In the genomic region with DNA sequence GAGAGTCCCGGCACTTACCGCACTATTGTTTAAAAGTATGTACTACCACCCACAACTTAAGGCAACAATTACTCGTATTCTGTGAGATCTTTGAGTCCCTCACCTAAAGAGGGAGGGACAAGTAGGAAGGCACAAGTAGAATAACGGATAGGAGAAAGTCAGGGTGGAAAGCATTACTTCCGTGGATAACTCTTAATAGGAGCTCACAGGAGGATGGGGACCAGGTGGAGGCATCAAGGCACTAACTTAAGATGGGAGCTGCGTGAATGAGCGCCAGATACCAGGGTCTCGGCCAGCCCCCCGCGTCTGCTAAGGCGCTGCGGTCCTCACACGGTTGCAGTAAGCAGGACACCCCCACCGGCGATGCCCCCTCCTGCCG, we compare ENCODE assay signal across 8 mouse cellular contexts. TPM values are rescaled to one million over a fixed set of nuclear protein-coding genes. Genes with fewer than 3 reads are reported as not detected.
DNase-seq lines count a peak whose midpoint lies in the region; ATAC-seq lines count a peak whose summit lies in the region.

No protein-coding gene starts in this region.

- ATAC-seq in heart, embryonic 15.5 days (replicated peaks; ENCODE audit: insufficient number of reproducible peaks, insufficient read depth, low FRiP score, low read depth) = no peak
- ATAC-seq in hindbrain, embryonic 12.5 days (ENCODE audit: low FRiP score) = no peak; the same call in none of the 2 replicates
- ATAC-seq in midbrain, embryonic 12.5 days (ENCODE audit: low FRiP score, low read depth) = peak; percentile 67; the same call in 1 of the 2 replicates

- H3K4me1 ChIP-seq in heart, embryonic 15.5 days (replicated peaks) = peaks cover 34% of the 10 kb centered on the region
- peaks cover 25% of the 10 kb centered on the region for H3K4me1 ChIP-seq in hindbrain, embryonic 12.5 days
- peaks cover 24% of the 10 kb centered on the region for H3K4me1 ChIP-seq in midbrain, embryonic 12.5 days

- H3K4me3 ChIP-seq in heart, embryonic 15.5 days = peak overlapping the region; percentile 96
- H3K4me3 ChIP-seq in hindbrain, embryonic 12.5 days = peak overlapping the region; percentile 65
- peak overlapping the region; percentile 79 for H3K4me3 ChIP-seq in midbrain, embryonic 12.5 days

- no peaks in the 10 kb centered on the region for H3K27me3 ChIP-seq in heart, embryonic 15.5 days
- H3K27me3 ChIP-seq in hindbrain, embryonic 12.5 days = no peaks in the 10 kb centered on the region
- H3K27me3 ChIP-seq in midbrain, embryonic 12.5 days = no peaks in the 10 kb centered on the region

- WGBS in heart, embryonic 15.5 days = 0% methylated on average over 16 of the region's 16 CpGs
- WGBS in hindbrain, embryonic 12.5 days = 1% methylated on average over 14 of the region's 16 CpGs
- WGBS in midbrain, embryonic 12.5 days = 0% methylated on average over 16 of the region's 16 CpGs

- peak overlapping the region; percentile 100 for H3K27ac ChIP-seq in heart, embryonic 15.5 days
- peak overlapping the region; percentile 99 for H3K27ac ChIP-seq in hindbrain, embryonic 12.5 days
- H3K27ac ChIP-seq in midbrain, embryonic 12.5 days (replicated peaks) = peak overlapping the region; percentile 99

- peak overlapping the region; percentile 93 for H3K9ac ChIP-seq in heart, embryonic 15.5 days
- peak overlapping the region; percentile 88 for H3K9ac ChIP-seq in hindbrain, embryonic 12.5 days
- H3K9ac ChIP-seq in midbrain, embryonic 12.5 days (replicated peaks) = peak overlapping the region; percentile 75

- no peaks in the 10 kb centered on the region for H3K36me3 ChIP-seq in heart, embryonic 15.5 days
- no peaks in the 10 kb centered on the region for H3K36me3 ChIP-seq in hindbrain, embryonic 12.5 days
- H3K36me3 ChIP-seq in midbrain, embryonic 12.5 days = no peaks in the 10 kb centered on the region

- no peak for DNase-seq in heart, adult 18-20 months
- DNase-seq in adipocyte (ENCODE audit: low spot score) = peak; percentile 44
- DNase-seq in ovary, postnatal 36 days (ENCODE audit: low spot score) = no peak
- DNase-seq in spleen, postnatal 14 days (ENCODE audit: low spot score in 2 of 2) = no peak
- no peak for DNase-seq in urinary bladder, postnatal 36 days (ENCODE audit: low spot score in 2 of 2)

- H3K9me3 ChIP-seq in heart, embryonic 15.5 days (replicated peaks) = no peaks in the 10 kb centered on the region
- no peaks in the 10 kb centered on the region for H3K9me3 ChIP-seq in hindbrain, embryonic 12.5 days (replicated peaks)
- no peaks in the 10 kb centered on the region for H3K9me3 ChIP-seq in midbrain, embryonic 12.5 days

- H3K4me2 ChIP-seq in heart, embryonic 15.5 days = peak overlapping the region; percentile 80
- peak overlapping the region; percentile 76 for H3K4me2 ChIP-seq in hindbrain, embryonic 12.5 days (replicated peaks)
- H3K4me2 ChIP-seq in midbrain, embryonic 12.5 days (replicated peaks) = peak overlapping the region; percentile 73

RNA-seq across cellular contexts. Expression of a gene that starts 0.3 kb away (rescaled TPM):
- 733 and 988 TPM in 2 replicates for polyA plus RNA-seq in heart, embryonic 15.5 days (2015; fragmentation: Nextera tagmentation; extraction: Ambion mirVana)
- 100 to 1,000 TPM; 252 to 253 TPM for total RNA-seq in heart, adult 18-20 months (2021)
- polyA plus RNA-seq in hindbrain, embryonic 12.5 days (2016; fragmentation: Nextera tagmentation; extraction: Ambion mirVana) = 172 and 196 TPM in 2 replicates
- 183 and 184 TPM in 2 replicates for polyA plus RNA-seq in midbrain, embryonic 12.5 days (2016; fragmentation: Nextera tagmentation; extraction: Ambion mirVana)

RNA-seq across cellular contexts. Expression of a gene that starts 0.4 kb away (rescaled TPM):
- 64.5 and 90.8 TPM in 2 replicates for polyA plus RNA-seq in heart, embryonic 15.5 days (2015; fragmentation: Nextera tagmentation; extraction: Ambion mirVana)
- 10 to 100 TPM; 30.3 to 36.8 TPM for total RNA-seq in heart, adult 18-20 months (2021)
- 56.6 and 61.1 TPM in 2 replicates for polyA plus RNA-seq in hindbrain, embryonic 12.5 days (2016; fragmentation: Nextera tagmentation; extraction: Ambion mirVana)
- polyA plus RNA-seq in midbrain, embryonic 12.5 days (2016; fragmentation: Nextera tagmentation; extraction: Ambion mirVana) = 59.9 and 64.9 TPM in 2 replicates

RNA-seq across cellular contexts. Expression of a gene that starts 30.1 kb away (rescaled TPM):
- polyA plus RNA-seq in heart, embryonic 15.5 days (2015; fragmentation: Nextera tagmentation; extraction: Ambion mirVana) = 6.0 and 6.8 TPM in 2 replicates
- 1 to 10 TPM; 2.6 to 3.0 TPM for total RNA-seq in heart, adult 18-20 months (2021)
- polyA plus RNA-seq in hindbrain, embryonic 12.5 days (2016; fragmentation: Nextera tagmentation; extraction: Ambion mirVana) = 12.6 and 13.2 TPM in 2 replicates
- polyA plus RNA-seq in midbrain, embryonic 12.5 days (2016; fragmentation: Nextera tagmentation; extraction: Ambion mirVana) = 12.5 and 13.2 TPM in 2 replicates

RNA-seq across cellular contexts. Expression of a gene that starts 60.0 kb away (rescaled TPM):
- polyA plus RNA-seq in heart, embryonic 15.5 days (2015; fragmentation: Nextera tagmentation; extraction: Ambion mirVana) = not detected in 2 replicates
- not detected for total RNA-seq in heart, adult 18-20 months (2021)
- not detected in 2 replicates for polyA plus RNA-seq in hindbrain, embryonic 12.5 days (2016; fragmentation: Nextera tagmentation; extraction: Ambion mirVana)
- 0.06 TPM in 1 of 2 replicates, not detected in the other for polyA plus RNA-seq in midbrain, embryonic 12.5 days (2016; fragmentation: Nextera tagmentation; extraction: Ambion mirVana)
